Mouse (Mus musculus) embryonic fibroblast, embryonic 13.5 days (primary cell): ENCODE data around the gene Tmem267.

Source experiments
- CTCF ChIP-seq: IDR thresholded peaks from 2 replicates; pipeline ENCODE4 v1.5.1; 2011; ENCODE audit warnings: mild to moderate bottlenecking, control low read depth, low read length, moderate library complexity, borderline replicate concordance; ENCODE audit not compliant: insufficient read depth
- POLR2A ChIP-seq: IDR thresholded peaks from 2 replicates; pipeline ENCODE4 v1.6.1; 2011; ENCODE audit warnings: low read depth, mild to moderate bottlenecking, control low read depth, low read length, moderate library complexity

DNA sequence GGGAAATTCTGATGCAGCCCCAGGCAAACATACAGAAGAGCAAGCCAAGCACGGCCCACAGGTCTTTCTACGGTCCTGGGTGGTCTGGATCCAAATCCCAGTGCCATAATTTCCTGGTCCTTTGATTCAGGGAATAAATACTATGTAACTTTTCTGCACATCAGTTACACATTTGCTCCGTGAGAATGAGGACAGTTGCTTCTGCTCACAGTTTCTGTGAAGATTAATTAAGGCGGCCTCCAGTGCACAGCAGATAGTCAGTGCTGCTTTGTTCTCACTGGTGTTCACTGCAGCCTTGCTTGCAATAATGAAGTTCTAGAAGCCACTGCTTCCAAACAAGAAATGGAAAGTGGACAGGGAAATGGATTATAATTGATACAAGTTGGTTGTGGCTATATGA lies 150.0 kb downstream of the Tmem267 start:
- TF ChIP-seq CTCF (no peak), POLR2A (no peak)
